Comparison of ENCODE assay signal across 8 mouse cellular contexts in the genomic region with DNA sequence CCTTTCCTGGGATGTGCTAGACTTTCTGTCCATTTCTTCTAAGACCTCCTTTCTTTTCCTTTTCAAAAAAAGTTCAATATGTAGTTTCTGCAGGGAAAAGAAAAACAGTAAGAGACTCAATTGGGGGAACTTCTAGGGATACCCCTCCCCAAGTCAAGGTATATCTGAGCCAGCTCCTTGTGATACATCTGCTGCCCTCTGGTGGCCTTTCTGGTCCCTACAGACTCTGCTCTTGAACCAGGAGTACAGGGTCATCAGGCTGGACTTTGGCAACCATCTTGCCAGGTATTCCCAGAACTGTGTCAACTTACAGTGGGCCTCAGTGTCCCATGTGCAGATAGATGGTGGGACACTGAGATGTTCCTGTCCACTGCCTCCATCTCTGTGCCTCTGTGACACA.
DNase-seq lines count a peak whose midpoint lies in the region; ATAC-seq lines count a peak whose summit lies in the region.
"Had no signal": no experiment of that assay in that cellular context is flagged by ENCODE, and none has a peak within 500 bp of the region (broad histone marks: within the 10 kb centered on the region; RNA-seq: fewer than 3 reads in every experiment).

No protein-coding gene starts in this region.

- H3K4me1 ChIP-seq in hindbrain, embryonic 14.5 days (replicated peaks; ENCODE audit: control insufficient read depth, insufficient read depth, low read length) = no peaks in the 10 kb centered on the region
- no peaks in the 10 kb centered on the region for H3K4me1 ChIP-seq in hindbrain, embryonic 12.5 days

- H3K36me3 ChIP-seq in hindbrain, embryonic 14.5 days (replicated peaks; ENCODE audit: control insufficient read depth, insufficient read depth) = no peaks in the 10 kb centered on the region
- no peaks in the 10 kb centered on the region for H3K36me3 ChIP-seq in hindbrain, embryonic 12.5 days

- no peak overlapping the region for H3K4me3 ChIP-seq in hindbrain, embryonic 14.5 days (replicated peaks; ENCODE audit: low read length)
- H3K4me3 ChIP-seq in hindbrain, embryonic 12.5 days = no peak overlapping the region
- H3K4me3 ChIP-seq: erythroblast, embryonic 14.5 days had no signal

- ATAC-seq in hindbrain, embryonic 14.5 days (ENCODE audit: low FRiP score) = no peak
- ATAC-seq in hindbrain, embryonic 12.5 days (ENCODE audit: low FRiP score) = no peak

- H3K27ac ChIP-seq in hindbrain, embryonic 14.5 days = no peak overlapping the region
- no peak overlapping the region for H3K27ac ChIP-seq in hindbrain, embryonic 12.5 days

- H3K9me3 ChIP-seq in hindbrain, embryonic 14.5 days (ENCODE audit: control insufficient read depth, low read length) = no peaks in the 10 kb centered on the region; the same call in 1 of the 2 replicates
- H3K9me3 ChIP-seq in hindbrain, embryonic 12.5 days (replicated peaks) = no peaks in the 10 kb centered on the region

- H3K27me3 ChIP-seq in hindbrain, embryonic 14.5 days (ENCODE audit: control insufficient read depth, insufficient read depth, low read length) = no peaks in the 10 kb centered on the region
- H3K27me3 ChIP-seq in hindbrain, embryonic 12.5 days = no peaks in the 10 kb centered on the region

- no peak overlapping the region for H3K9ac ChIP-seq in hindbrain, embryonic 14.5 days
- no peak overlapping the region for H3K9ac ChIP-seq in hindbrain, embryonic 12.5 days

- H3K4me2 ChIP-seq in hindbrain, embryonic 14.5 days (replicated peaks) = no peak overlapping the region
- no peak overlapping the region for H3K4me2 ChIP-seq in hindbrain, embryonic 12.5 days (replicated peaks)

- peak; percentile 63 for DNase-seq in hindbrain, embryonic 14.5 days (ENCODE audit: low spot score)
- peak; percentile 27 for DNase-seq in urinary bladder, adult 2 months (ENCODE audit: low spot score)
- no peak for DNase-seq in urinary bladder, postnatal 10 days (ENCODE audit: low spot score)
- DNase-seq in embryo, embryonic 10 days (ENCODE audit: low spot score) = peak; percentile 69
- DNase-seq in kidney, postnatal 36 days = peak; percentile 34 to 76
- DNase-seq in spleen, adult 18-20 months = peak; percentile 11 to 51
